Mouse (Mus musculus) common myeloid progenitor, adult 5-6 weeks (primary cell): Measurements from ENCODE around the gene Igsf11. TPM values are rescaled to one million over a fixed set of nuclear protein-coding genes. Genes with fewer than 3 reads are reported as not detected.

ENCODE experiments used
- ATAC-seq: replicated peaks from 2 replicates; pipeline ENCODE4 v1.8.0; 2016; ENCODE audit warnings: low read depth, mild to moderate bottlenecking, moderate TSS enrichment, inconsistent platforms; ENCODE audit not compliant: poor library complexity, severe bottlenecking
- total RNA-seq: library from RNA; stranded (forward); fragments of 200-1000, 187-1606 nt; gene quantifications from 2 replicates; pipeline ENCODE4 v1.2.3, GENCODE M21; 2017

The Igsf11 gene
- not detected in 2 replicates for total RNA-seq

- ATAC-seq: no peak
These were observed at the start of gene Igsf11 for GRCm38 (mm10) chr16:38892371-38892770. Gene Igsf11, plus strand, starts transcription at chr16:38892671.

GRCm38 (mm10) chr16:38858120-38858749, 34.2 kb upstream of the Igsf11 start:
- ATAC-seq: peak; percentile 58; the same call in 1 of the 2 replicates

GRCm38 (mm10) chr16:38860548-38860947, 31.9 kb upstream of the Igsf11 start:
- ATAC-seq: no peak

GRCm38 (mm10) chr16:38864358-38864757, 28.1 kb upstream of the Igsf11 start:
- no peak for ATAC-seq

GRCm38 (mm10) chr16:38873231-38873630, 19.2 kb upstream of the Igsf11 start:
- no peak for ATAC-seq

GRCm38 (mm10) chr16:38874481-38874880, 18.0 kb upstream of the Igsf11 start:
- ATAC-seq: no peak

- no peak for ATAC-seq
These were observed 6.5 kb downstream of the Igsf11 start for GRCm38 (mm10) chr16:38898816-38899425.

GRCm38 (mm10) chr16:38900024-38900423, 7.6 kb downstream of the Igsf11 start:
- ATAC-seq: no peak

- ATAC-seq: peak; percentile 97
These were observed 9.8 kb downstream of the Igsf11 start for GRCm38 (mm10) chr16:38902111-38902778.

GRCm38 (mm10) chr16:38903020-38903419, 10.5 kb downstream of the Igsf11 start:
- ATAC-seq: no peak

GRCm38 (mm10) chr16:38904202-38904601, 11.7 kb downstream of the Igsf11 start:
- ATAC-seq: no peak

- no peak for ATAC-seq
These were observed 13.4 kb downstream of the Igsf11 start for GRCm38 (mm10) chr16:38905911-38906310.

GRCm38 (mm10) chr16:38908304-38908703, 15.8 kb downstream of the Igsf11 start:
- no peak for ATAC-seq

GRCm38 (mm10) chr16:38909506-38909905, 17.0 kb downstream of the Igsf11 start:
- ATAC-seq: no peak

- ATAC-seq: no peak
These were observed 17.6 kb downstream of the Igsf11 start for GRCm38 (mm10) chr16:38910088-38910487.

- ATAC-seq: no peak
These were observed 23.0 kb downstream of the Igsf11 start for GRCm38 (mm10) chr16:38915451-38915850.

GRCm38 (mm10) chr16:38916053-38916786, 23.7 kb downstream of the Igsf11 start:
- ATAC-seq: no peak

GRCm38 (mm10) chr16:38916885-38917284, 24.4 kb downstream of the Igsf11 start:
- ATAC-seq: no peak

- ATAC-seq: no peak
These were observed 25.6 kb downstream of the Igsf11 start for GRCm38 (mm10) chr16:38918121-38918520.

- no peak for ATAC-seq
These were observed 28.0 kb downstream of the Igsf11 start for GRCm38 (mm10) chr16:38920488-38920887.

- no peak for ATAC-seq
These were observed 32.5 kb downstream of the Igsf11 start for GRCm38 (mm10) chr16:38924940-38925339.
